Mouse (Mus musculus): ENCODE results near the gene Rabgef1. TPM values are rescaled to one million over a fixed set of nuclear protein-coding genes. Genes with fewer than 3 reads are reported as not detected.

The Rabgef1 gene
- total RNA-seq (2017), result 52.1 and 58.2 TPM in 2 replicates

DNA sequence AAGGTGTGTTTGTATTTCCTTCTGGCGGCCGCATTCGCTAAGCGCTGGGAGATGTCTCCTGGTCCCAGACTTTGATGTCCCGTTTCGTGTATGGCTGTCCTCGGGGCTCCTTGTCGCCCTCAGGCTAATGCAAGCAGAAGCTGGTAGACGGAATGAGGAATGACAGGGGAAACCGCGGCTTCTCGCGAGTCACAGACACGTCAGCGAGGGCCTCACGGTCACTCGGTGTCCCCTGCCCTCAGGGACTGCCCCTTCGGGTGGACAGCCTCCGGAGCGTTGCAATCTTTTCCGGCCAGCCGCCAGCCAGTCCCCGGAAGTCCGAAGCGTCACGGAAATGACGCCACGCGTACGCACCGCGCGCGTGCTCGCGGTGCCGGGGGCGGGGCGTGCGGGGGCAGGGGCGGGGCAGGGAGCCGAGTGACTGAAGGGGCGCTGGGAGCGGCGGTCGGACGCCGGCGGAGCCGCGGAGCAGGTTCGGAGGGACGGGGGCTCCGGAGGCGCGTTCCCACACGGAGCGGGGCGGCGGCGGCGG, at the start of gene Rabgef1:
Gene Rabgef1 (plus strand): TSS at position 376 of the 532 bp plus-strand sequence.
- ATAC-seq (ENCODE audit: extremely low read depth, insufficient number of reproducible peaks, low FRiP score, poor library complexity, severe bottlenecking), result peak; percentile 96

DNA sequence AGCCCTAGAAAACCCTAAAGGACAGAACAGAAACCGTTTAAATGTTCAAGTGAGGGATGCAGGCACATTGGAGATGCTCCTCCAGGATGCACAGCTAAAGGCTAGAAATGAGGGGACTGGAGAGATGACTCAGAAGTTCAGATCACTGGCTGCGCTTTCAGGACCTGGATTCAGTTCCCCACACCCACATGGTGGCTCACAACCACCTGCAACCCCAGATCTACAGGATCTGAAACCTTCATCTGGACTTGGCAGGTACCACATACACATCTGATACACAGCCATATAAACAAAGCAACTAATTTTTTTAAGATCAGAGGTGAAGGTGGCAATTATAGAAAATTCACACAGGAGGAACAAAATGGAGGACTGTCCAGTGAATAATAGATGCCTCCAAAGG, 49.2 kb upstream of the Rabgef1 start:
- no peak for ATAC-seq (ENCODE audit: extremely low read depth, insufficient number of reproducible peaks, low FRiP score, poor library complexity, severe bottlenecking)

DNA sequence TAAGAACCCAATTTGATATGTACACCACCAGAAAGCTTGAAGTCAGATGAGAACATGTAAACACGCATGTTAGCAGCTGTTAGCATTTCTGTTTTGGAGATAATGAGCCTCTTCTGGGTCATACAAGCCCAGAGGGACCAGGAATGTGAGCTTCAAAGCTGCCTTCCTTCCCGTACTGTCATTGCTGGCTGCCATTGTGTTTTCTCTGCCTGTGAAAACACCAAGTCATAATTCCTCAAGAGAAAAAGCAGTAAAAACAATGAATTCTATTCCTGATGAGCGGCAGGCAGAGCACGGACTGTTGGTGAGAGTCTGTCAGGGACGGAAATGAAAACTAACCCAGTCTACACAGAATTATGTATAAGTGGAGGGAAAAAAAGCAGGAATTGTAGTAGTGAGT, 47.3 kb upstream of the Rabgef1 start:
- ATAC-seq (ENCODE audit: extremely low read depth, insufficient number of reproducible peaks, low FRiP score, poor library complexity, severe bottlenecking), result no peak

DNA sequence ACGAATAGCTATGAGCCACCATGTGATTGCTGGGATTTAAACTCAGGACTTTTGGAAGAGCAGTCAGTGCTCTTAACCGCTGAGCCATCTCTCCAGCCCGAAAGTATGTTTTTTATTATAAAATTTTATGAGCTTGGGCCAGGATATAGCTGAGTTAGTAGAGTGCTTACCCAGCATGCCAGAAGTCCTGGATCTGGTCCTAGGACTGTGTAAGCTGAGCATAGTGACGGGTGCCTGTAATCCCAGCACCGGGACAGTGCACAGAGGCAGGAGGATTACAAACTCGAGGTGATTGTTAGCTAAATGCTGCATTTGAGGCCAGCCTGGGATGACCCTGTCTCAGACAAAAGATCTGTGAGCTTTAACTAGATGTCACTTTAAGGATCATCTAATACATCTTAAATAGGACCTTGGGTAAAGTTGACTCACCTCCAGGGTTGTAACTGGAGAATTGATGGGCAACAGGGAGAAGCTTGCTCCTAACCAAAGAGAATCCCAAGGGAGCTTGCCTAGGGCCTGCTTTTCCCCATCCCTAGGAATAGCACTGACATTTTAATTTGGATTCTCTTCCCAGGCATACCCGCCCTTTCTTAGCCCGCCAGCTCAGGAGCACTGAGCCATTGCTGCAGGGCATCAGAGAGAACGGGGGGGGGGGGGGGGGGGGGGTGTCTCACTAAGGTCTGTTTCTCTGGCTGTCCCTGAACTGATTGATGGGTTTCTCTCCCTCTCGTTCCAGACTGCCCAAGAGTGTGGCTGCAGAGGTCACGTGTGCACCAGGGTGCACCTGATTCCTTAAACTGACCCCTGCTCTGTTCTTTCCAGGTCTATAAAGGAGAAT, 42.7 kb upstream of the Rabgef1 start:
- no peak for ATAC-seq (ENCODE audit: extremely low read depth, insufficient number of reproducible peaks, low FRiP score, poor library complexity, severe bottlenecking)

DNA sequence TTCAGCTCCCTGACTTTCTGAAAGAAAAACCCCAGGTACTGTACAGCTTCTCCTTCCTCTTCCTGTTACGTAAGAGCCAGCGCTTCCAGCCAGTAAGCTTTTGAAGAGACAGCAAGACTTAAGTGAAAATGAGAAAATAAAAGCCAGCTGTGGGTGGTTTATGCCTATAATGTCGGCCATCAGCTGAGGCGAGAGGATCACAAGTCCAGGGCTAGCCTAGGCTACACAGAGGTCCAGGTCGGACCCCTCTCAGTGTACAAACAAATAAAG, 42.1 kb upstream of the Rabgef1 start:
- no peak for ATAC-seq (ENCODE audit: extremely low read depth, insufficient number of reproducible peaks, low FRiP score, poor library complexity, severe bottlenecking)

DNA sequence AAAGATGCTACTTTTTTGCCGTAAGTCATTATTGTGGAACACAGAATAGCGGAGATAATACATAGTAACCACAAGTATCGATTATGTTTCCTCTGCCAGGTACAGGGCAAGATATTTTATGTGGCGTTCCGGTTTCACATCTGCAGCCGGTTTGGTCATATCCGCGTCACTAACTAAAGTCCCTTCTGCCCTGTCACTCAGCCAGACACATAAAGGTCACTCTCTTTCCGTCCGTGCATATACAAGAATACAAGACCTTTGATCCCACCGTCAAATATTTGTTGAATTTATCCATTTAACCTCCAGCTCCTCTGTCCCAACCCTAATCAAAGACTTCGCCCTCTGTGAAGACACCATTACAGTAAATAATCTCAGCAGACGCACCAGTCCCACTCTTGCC, 35.0 kb upstream of the Rabgef1 start:
- no peak for ATAC-seq (ENCODE audit: extremely low read depth, insufficient number of reproducible peaks, low FRiP score, poor library complexity, severe bottlenecking)

DNA sequence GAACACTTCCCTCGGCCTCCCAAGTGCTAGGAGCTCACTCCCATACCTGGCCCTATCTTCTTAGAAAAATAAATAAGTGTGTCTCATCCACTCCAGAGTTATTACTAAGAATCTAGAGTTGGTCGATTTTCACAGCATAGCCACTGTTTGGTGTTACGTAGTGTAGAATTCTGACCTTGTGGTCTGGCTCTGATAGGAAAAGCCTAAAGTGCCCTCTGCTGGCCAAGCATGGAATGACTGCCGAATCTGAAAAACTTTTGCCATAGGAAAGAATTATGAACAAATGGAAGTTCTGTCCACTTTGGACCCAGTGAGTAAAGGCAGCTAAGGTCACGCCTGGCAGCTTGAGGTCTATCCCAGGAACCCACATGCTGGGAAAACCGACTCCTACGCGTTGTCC, 32.2 kb upstream of the Rabgef1 start:
- peak; percentile 69 for ATAC-seq (ENCODE audit: extremely low read depth, insufficient number of reproducible peaks, low FRiP score, poor library complexity, severe bottlenecking)

DNA sequence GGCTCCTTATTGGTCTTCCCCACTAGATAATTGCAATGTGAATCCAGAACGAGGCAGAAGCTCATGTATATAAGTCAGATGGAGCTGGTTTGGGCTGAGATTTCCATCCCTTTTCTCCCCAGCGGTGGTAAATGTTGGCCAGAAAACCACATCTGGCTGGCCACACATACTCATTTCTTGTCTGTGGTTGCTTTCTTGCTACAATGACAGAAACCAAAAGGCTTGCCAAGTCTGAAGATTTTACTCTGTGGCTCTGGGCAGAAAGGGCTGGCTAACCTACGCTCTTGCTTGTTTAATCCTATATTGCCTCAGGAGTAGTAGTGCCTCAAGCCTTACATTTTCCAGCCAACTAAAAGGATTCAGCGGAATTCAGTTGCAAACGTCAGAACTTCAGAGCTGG, 30.5 kb upstream of the Rabgef1 start:
- ATAC-seq (ENCODE audit: extremely low read depth, insufficient number of reproducible peaks, low FRiP score, poor library complexity, severe bottlenecking), result no peak

DNA sequence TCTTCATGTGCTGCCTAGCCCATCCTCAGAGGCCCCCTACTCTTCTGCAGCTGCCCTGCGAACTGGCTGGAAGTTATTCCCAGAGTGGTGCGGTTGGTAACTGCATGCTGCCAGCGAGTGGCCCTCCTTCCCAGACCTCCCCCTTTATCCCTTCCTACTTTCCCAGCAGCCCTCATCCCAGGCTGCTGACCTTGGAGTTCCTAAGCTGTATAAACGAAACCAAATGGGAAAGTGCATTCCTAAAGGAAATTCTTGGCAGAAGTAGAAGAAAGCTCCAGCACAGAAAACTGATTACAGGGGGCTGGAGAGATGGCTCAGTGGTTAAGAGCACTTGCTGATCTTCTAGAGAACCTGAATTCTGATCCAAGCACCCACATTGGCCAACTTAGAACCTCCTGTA, 29.6 kb upstream of the Rabgef1 start:
- no peak for ATAC-seq (ENCODE audit: extremely low read depth, insufficient number of reproducible peaks, low FRiP score, poor library complexity, severe bottlenecking)

DNA sequence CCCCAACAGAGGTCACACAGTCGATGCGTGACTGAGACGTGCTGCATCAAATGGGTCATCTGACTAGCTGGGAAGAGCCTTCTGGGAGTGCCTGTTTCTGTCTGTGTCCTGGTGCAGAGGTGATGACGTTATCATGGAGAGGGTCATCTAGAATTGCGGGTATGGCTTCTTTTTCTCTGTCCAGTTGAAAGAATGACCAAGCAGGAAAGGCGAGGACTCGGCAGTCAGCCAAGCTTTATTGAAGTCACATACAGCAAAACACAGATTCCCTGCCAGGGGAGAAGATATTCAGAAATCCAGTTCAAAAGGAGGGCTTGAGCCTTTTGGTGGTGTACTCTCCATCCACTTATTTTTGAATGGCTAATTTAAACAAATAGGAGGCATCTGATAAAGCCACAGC, 28.5 kb upstream of the Rabgef1 start:
- ATAC-seq (ENCODE audit: extremely low read depth, insufficient number of reproducible peaks, low FRiP score, poor library complexity, severe bottlenecking), result no peak

DNA sequence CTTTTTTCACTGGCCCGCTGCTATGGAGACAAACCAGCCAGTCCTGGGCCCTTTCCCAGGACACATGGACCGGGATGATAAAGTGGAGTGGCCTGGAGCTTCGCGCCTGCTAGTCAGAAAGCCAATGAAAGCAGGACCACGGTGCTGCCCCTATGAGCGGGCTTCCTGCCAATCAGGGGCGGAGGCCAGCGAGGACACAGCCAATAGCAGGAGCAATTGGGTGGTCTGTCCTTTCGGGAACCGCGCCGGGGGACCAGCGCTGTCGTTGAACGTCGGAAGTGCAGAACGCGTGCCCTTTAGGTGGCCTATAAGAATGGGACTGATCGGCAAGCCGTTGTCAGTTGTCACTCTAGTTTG, 27.6 kb upstream of the Rabgef1 start:
- peak; percentile 2; the same call in 1 of the 2 replicates for ATAC-seq (ENCODE audit: extremely low read depth, insufficient number of reproducible peaks, low FRiP score, poor library complexity, severe bottlenecking)

DNA sequence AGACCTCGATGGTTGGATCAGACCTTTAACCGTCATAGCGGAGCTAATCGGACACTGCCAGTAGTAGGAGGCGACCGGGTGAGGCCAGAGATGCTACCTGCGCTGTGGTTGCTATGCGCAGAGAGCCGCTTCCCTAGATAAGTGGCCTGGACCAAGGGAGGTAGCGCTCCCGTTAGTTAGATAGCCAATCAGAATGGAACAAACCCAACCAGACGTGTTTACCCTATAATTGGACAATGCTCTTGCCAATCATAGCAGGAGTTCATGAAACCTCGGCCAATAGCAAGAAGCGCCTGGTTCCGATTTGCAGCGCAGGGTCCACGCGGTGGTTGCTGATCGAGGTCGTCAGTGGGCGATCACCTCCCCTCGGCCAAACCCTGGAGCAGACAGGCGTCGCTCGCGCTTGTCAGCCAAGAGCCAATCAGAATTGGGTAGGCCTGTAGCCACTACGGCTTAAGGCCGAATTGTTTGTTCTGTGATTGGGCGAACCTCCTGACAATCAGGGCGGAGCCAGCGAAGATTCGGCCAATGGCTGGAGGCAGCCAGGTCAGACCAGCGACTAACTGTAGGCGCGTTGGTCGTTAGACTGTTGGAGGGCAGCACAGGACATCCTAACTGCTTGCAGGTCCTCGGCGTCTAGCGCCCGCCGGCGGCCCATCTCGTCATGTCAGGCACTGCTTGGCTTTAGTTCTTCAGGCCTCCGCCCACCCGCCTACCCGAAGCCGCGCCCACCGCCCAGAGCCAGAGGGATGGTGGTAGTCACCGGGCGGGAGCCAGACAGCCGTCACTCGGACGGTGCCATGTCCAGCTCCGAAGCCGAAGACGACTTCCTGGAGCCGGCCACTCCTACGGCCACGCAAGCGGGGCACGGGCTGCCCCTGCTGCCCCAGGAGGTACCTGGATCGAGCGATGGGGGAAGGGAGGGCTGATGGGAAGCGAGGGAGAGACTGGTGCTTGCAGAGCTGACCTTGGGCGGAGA, 27.0 kb upstream of the Rabgef1 start, which contains the start of gene Kctd7:
Gene Kctd7 (plus strand): TSS at position 528 of the 979 bp plus-strand sequence.
- peak; percentile 89 for ATAC-seq (ENCODE audit: extremely low read depth, insufficient number of reproducible peaks, low FRiP score, poor library complexity, severe bottlenecking)

DNA sequence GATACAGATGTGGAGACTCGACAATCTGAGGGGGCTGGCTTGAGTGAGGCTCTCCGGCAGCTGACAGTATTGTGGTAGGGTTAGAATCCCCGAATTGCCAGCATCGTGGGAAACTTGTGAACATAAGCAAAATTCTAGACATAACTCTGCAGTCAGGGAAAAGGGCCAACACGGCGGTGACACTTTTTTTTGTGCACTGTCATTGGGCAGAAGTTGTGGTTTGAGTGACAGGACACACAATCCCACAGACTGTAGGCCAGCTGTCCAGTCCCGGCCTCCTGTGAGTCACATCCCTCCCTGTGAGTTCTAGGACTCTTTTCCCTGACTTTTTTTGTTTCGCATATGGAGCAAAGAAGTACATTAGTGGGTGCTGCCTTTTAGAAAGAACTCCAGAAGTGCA, 25.6 kb upstream of the Rabgef1 start:
- no peak for ATAC-seq (ENCODE audit: extremely low read depth, insufficient number of reproducible peaks, low FRiP score, poor library complexity, severe bottlenecking)

DNA sequence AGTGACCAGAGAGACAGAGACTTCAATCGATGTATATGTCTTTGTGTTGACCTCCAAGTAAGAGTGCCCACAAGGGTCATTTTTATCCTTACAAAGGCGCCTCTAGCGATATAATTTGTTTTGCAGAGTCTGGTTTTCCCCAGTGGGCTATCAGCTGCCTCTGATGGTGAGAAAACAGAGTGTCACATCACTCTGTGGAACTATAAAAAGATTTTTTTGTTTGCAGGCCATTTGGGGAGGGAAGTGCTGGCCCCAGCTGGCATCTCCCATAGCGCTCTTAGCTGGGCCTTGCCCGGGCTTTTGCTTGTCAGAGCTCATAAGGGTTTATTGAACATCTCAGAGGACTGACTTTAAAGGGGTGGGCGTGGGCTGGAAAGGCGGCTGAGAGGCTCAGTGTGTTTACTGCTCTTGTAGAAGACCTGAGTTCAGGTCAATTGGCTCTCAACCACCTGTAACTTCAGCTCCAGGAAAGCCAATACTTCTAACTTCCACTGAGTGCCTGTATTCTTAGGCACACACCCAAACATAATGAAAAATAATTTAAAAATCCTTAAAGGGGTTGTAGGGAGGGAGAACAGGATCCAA, 21.8 kb upstream of the Rabgef1 start:
- no peak for ATAC-seq (ENCODE audit: extremely low read depth, insufficient number of reproducible peaks, low FRiP score, poor library complexity, severe bottlenecking)

DNA sequence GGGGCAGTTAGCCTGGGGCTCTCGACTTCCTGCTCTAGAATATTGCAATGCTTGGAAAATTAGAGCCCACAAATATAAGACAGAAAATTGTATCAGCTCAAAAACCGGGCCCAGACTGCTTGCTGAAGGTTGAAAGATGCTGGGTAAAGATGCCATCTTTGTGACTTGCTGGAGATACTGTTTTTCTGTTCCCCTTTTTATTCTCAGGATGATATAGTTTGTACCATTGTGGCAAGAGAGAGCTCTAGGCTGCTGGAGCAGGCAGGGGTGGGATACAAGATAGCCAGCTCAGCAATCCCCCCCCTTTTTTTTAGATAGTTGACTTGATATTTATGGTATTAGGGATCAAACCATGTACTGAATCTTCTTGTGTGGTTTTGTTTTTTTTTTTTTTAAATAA, 17.3 kb upstream of the Rabgef1 start:
- ATAC-seq (ENCODE audit: extremely low read depth, insufficient number of reproducible peaks, low FRiP score, poor library complexity, severe bottlenecking), result no peak

DNA sequence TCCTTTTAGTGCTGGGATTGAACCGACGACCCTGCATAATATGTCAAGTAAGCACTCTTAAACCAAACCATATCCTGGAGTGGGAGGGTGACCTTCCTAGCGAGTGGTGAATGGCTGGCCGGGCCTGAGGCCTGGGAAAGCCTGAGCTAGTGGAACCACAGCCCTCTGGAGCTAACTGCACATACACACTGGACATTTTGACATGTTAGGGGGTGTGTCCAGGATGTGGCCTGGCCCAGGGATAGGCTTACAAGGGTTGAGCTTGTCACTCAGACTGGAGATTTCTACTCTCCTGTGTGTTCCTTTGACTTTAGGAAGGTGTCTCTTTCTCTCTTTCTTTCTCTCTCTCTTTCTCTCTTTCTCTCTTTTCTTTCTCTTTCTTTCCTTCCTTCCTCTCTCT, 13.1 kb upstream of the Rabgef1 start:
- no peak for ATAC-seq (ENCODE audit: extremely low read depth, insufficient number of reproducible peaks, low FRiP score, poor library complexity, severe bottlenecking)

DNA sequence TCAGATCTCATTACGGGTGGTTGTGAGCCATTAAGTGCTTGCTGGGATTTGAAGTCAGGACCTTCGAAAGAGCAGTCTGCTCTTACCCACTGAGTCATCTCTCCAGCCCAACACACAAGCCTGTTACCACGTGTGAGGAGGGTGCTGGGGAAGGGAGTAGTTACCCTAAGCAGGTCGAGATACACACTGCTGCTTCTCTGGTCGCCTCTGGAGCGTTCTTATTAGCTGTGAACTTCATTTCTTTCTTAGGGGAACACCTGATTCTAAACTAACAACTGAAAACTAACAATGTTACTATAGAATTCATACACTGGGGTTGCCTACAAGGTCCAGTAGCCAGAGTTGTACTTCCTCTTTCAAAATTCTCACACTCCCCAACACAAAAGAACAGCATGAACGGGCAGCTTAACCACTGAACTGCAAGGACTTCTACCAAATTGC, 11.8 kb upstream of the Rabgef1 start:
- peak; percentile 76 for ATAC-seq (ENCODE audit: extremely low read depth, insufficient number of reproducible peaks, low FRiP score, poor library complexity, severe bottlenecking)

DNA sequence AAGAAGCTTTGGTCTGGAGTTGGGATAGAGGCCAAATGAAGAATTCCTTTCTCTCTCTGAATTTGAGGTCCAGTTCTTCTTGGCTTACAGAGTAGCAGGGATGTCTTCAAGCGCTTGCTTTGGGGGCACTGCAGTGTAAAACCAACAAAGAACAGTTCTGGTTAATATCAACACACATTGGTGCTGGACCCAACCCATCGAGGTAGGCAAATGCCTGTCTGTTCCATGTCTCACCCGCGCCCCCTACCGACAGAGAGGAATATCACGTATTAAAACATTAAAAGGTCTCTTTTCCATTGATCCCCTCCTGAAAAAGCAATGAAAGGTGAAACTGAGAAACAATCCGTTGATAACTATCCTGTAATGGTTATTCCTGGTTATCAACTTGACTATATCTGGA, 7.9 kb upstream of the Rabgef1 start:
- ATAC-seq (ENCODE audit: extremely low read depth, insufficient number of reproducible peaks, low FRiP score, poor library complexity, severe bottlenecking), result peak; percentile 83

DNA sequence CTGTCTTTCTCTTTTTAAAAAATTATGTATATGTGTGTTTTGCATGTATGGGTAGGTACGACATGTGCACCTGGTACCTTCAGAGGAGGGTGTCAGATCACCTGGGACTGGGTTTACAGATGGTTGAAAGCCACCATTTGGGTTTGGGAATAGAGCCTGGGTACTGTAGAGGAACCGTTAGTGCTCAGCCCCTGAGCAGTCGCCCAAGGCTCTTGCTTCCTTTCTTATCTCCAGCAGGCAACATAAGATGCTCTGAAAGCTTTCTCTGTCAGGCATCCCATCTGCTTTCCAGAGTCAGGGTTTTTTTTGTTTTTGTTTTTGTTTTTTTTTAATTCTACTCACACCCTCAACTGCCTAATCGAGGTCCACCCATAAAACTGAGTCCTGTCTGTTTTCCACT, 6.4 kb upstream of the Rabgef1 start:
- no peak for ATAC-seq (ENCODE audit: extremely low read depth, insufficient number of reproducible peaks, low FRiP score, poor library complexity, severe bottlenecking)

All from neutrophil, adult 5-6 weeks (primary cell).